Mouse (Mus musculus): Measurements from ENCODE around the gene Phactr4. TPM values are rescaled to one million over a fixed set of nuclear protein-coding genes. Genes with fewer than 3 reads are reported as not detected.

Phactr4 gene
- polyA plus RNA-seq, 1 experiment from 2014 or later: 20.2 TPM

DNA sequence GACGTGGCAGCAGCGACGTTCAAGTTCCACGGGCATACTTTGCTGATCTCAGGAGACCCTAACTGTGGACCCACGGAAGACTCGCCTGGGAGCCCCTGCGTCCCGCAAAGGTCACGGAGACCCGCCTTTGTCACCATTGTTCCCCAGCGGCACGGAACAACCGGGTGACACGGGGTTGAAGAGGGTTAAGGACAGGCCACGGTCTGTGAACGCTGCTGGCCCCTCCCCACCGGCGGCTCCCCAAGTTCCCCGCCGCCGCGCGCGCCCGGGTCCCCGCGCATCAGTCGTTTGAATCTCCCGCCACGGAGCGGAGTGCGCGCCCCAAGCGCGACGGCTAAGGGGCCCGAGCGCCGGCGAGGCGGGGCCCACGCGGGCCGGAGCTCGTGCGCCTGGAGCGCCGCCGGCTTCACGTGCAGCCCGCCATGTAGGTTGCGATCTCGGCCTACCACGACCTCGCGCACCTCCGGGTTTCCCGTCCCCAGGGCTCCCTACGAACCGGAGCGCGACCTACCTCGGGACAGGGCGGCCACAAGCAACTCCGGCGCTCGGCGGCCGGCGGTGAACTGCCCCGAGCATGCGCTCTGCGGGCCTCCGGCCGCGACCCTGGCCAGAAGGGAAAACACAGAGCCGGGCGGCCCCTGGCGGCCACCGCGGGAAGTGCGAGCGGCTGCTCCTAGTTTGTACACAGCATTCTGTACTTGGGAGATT lies 77.0 kb downstream of the Phactr4 start:
- H3K4me3 ChIP-seq (ENCODE audit: control insufficient read depth in 1 of 2, insufficient read depth in 1 of 2, low read depth in 1 of 2, low read length in 2 of 2): peak overlapping the region; percentile 74 to 90
- WGBS: under 1% methylated on average over 77 of the region's 83 CpGs
- peak; percentile 84 for ATAC-seq (ENCODE audit: insufficient number of reproducible peaks, insufficient read depth, low FRiP score, low read depth)
- peak overlapping the region; percentile 64; a peak in 3 of 4 replicates for H3K27ac ChIP-seq (replicated peaks in 1 of 2; ENCODE audit: control insufficient read depth in 1 of 2, insufficient read depth in 1 of 2, low read depth in 2 of 2, low read length in 2 of 2)
- H3K4me2 ChIP-seq (ENCODE audit: low read length): peak overlapping the region; percentile 92
- peaks cover 2% of the 10 kb centered on the region; the same call in 1 of the 2 replicates for H3K36me3 ChIP-seq (ENCODE audit: control insufficient read depth, insufficient read depth, low read length)
- H3K9me3 ChIP-seq (ENCODE audit: control insufficient read depth, low read length): no peaks in the 10 kb centered on the region
- H3K9ac ChIP-seq (ENCODE audit: low read length): peak overlapping the region; percentile 86
- H3K27me3 ChIP-seq (ENCODE audit: control insufficient read depth, insufficient read depth, low read length): no peaks in the 10 kb centered on the region
- H3K4me1 ChIP-seq (ENCODE audit: control insufficient read depth in 2 of 2, insufficient read depth in 2 of 2, low read length in 2 of 2): peaks cover 7 to 19% of the 10 kb centered on the region in 2 experiments

DNA sequence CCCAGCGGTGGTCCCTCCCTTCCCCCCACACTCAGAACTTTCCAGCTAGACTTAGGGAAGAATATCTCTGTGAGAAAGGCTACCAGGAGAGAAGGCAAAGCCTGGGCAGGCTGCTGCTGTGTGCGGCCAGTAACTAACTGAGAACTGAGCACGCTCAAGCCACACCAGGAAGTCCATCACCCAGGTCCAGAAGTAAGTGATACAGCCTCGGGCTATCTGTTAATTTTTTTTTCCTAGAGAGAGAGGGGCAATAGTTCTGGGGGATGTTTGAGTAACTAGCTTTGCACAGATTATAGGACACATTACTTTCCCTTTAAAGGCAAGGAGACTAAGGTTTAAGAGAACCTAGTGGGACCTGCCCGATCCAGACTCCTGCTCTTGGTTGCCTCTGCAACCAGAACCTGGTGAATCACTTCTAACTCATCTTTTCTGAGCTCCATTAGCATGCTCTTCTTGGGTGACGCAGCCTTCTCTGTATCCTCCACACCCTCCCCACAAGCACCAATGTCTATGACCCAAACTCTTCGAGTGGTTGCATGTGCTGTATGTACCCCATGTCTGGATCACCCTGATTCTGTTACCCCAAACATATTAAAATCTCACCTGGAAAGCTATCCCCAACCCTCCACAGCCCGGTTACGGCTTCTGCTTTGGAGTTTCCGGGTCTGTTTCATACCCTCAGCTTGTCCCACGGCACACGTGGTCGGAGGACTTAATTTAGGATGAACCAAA lies 77.7 kb downstream of the Phactr4 start:
- H3K9me3 ChIP-seq (ENCODE audit: control insufficient read depth, low read length): no peaks in the 10 kb centered on the region
- H3K4me2 ChIP-seq (ENCODE audit: low read length): peak overlapping the region; percentile 92
- H3K4me3 ChIP-seq (ENCODE audit: control insufficient read depth in 1 of 2, insufficient read depth in 1 of 2, low read depth in 1 of 2, low read length in 2 of 2): peak overlapping the region; percentile 74 to 90
- peaks cover 6% of the 10 kb centered on the region for H3K36me3 ChIP-seq (ENCODE audit: control insufficient read depth, insufficient read depth, low read length)
- H3K27me3 ChIP-seq (ENCODE audit: control insufficient read depth, insufficient read depth, low read length): no peaks in the 10 kb centered on the region
- ATAC-seq (ENCODE audit: insufficient number of reproducible peaks, insufficient read depth, low FRiP score, low read depth): no peak
- 7% methylated on average over 13 of the region's 13 CpGs for WGBS
- H3K27ac ChIP-seq (replicated peaks in 1 of 2; ENCODE audit: control insufficient read depth in 1 of 2, insufficient read depth in 1 of 2, low read depth in 2 of 2, low read length in 2 of 2): no peak overlapping the region
- H3K9ac ChIP-seq (ENCODE audit: low read length): peak overlapping the region; percentile 86
- peaks cover 7 to 19% of the 10 kb centered on the region in 2 experiments for H3K4me1 ChIP-seq (ENCODE audit: control insufficient read depth in 2 of 2, insufficient read depth in 2 of 2, low read length in 2 of 2)

DNA sequence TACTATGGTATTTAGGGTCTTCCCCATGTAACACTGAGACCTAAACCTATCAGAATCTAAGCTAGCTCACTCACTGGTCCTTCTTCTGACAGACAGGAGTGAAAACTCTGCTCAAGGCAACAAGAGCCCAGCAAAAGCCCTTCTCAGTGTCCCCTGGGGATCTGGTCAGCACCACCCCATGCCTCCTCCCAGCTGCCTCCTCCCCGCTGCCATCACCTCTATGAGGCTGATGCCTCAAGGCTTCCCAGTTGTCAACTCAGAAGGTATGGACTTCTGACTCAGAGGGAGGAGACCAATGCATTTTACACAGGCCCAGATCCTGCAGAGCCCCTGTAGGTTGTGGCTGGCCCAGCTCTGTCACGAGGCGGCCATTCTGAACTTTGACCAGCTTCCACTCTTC lies 80.8 kb downstream of the Phactr4 start:
- no peaks in the 10 kb centered on the region for H3K9me3 ChIP-seq (ENCODE audit: control insufficient read depth, low read length)
- no peaks in the 10 kb centered on the region for H3K27me3 ChIP-seq (ENCODE audit: control insufficient read depth, insufficient read depth, low read length)
- no peak overlapping the region for H3K27ac ChIP-seq (replicated peaks in 1 of 2; ENCODE audit: control insufficient read depth in 1 of 2, insufficient read depth in 1 of 2, low read depth in 2 of 2, low read length in 2 of 2)
- peaks cover 7 to 19% of the 10 kb centered on the region in 2 experiments for H3K4me1 ChIP-seq (ENCODE audit: control insufficient read depth in 2 of 2, insufficient read depth in 2 of 2, low read length in 2 of 2)
- H3K36me3 ChIP-seq (ENCODE audit: control insufficient read depth, insufficient read depth, low read length): peaks cover 36% of the 10 kb centered on the region
- H3K4me3 ChIP-seq (ENCODE audit: control insufficient read depth in 1 of 2, insufficient read depth in 1 of 2, low read depth in 1 of 2, low read length in 2 of 2): no peak overlapping the region
- H3K9ac ChIP-seq (ENCODE audit: low read length): no peak overlapping the region
- ATAC-seq (ENCODE audit: insufficient number of reproducible peaks, insufficient read depth, low FRiP score, low read depth): no peak
- no peak overlapping the region for H3K4me2 ChIP-seq (ENCODE audit: low read length)
- WGBS: 86% methylated on average over 3 of the region's 3 CpGs

DNA sequence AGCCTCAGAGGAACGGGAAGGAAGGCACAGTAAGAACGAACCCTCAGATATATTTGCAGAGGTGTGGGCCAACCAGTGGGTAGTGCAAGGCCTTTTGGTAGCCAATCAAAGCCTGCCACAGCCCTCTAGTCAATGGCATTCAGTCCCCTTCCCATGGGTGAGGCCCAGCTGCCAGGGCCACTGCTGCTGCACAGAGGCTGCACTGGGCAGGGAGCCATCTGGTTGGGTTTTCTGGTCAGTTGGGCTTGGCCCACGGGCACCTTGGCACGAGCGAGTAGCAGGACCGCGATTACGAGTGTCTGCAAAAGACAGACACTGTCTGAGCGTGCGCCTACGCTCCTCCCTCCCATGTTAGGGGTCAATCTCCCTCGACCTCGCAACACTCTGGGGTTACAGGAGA lies 83.3 kb downstream of the Phactr4 start:
- Histone ChIP-seq H3K27ac (replicated peaks in 1 of 2; ENCODE audit: control insufficient read depth in 1 of 2, insufficient read depth in 1 of 2, low read depth in 2 of 2, low read length in 2 of 2) (no peak overlapping the region), H3K27me3 (ENCODE audit: control insufficient read depth, insufficient read depth, low read length) (no peaks in the 10 kb centered on the region), H3K4me1 (ENCODE audit: control insufficient read depth in 2 of 2, insufficient read depth in 2 of 2, low read length in 2 of 2) (peaks cover 2 to 9% of the 10 kb centered on the region in 2 experiments), H3K4me3 (ENCODE audit: control insufficient read depth in 1 of 2, insufficient read depth in 1 of 2, low read depth in 1 of 2, low read length in 2 of 2) (no peak overlapping the region), H3K4me2 (ENCODE audit: low read length) (no peak overlapping the region), H3K9me3 (ENCODE audit: control insufficient read depth, low read length) (no peaks in the 10 kb centered on the region), H3K9ac (ENCODE audit: low read length) (no peak overlapping the region), H3K36me3 (ENCODE audit: control insufficient read depth, insufficient read depth, low read length) (peaks cover 61% of the 10 kb centered on the region)
- whole genome bisulfite sequencing: 90% methylated on average over 13 of the region's 13 CpGs
- no peak for ATAC-seq (ENCODE audit: insufficient number of reproducible peaks, insufficient read depth, low FRiP score, low read depth)

DNA sequence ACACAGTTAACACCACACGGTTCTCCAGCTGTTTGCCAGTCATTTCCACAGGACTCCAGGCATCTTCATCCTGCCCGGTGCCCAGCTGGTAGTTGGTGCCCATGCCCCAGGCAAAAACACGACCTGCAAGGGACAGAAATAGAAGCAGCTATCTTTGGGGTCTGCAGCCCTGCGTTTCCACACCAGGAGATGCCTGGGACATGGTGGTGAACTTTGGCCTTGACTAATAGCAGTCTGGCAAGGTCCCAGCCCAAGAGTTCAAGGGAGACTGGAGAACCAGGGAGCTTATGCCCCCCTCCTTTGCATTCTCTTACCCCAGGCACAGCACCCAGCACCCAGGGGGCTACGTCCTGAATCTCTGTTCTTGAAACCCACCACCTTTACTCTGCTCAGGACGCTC lies 89.4 kb downstream of the Phactr4 start:
- no peak overlapping the region for H3K27ac ChIP-seq (replicated peaks in 1 of 2; ENCODE audit: control insufficient read depth in 1 of 2, insufficient read depth in 1 of 2, low read depth in 2 of 2, low read length in 2 of 2)
- WGBS: 73% methylated on average over 6 of the region's 6 CpGs
- H3K4me3 ChIP-seq (ENCODE audit: control insufficient read depth in 1 of 2, insufficient read depth in 1 of 2, low read depth in 1 of 2, low read length in 2 of 2): no peak overlapping the region
- no peaks in the 10 kb centered on the region for H3K27me3 ChIP-seq (ENCODE audit: control insufficient read depth, insufficient read depth, low read length)
- no peak for ATAC-seq (ENCODE audit: insufficient number of reproducible peaks, insufficient read depth, low FRiP score, low read depth)
- H3K36me3 ChIP-seq (ENCODE audit: control insufficient read depth, insufficient read depth, low read length): peaks cover 58% of the 10 kb centered on the region
- peaks cover 4 to 10% of the 10 kb centered on the region in 2 experiments for H3K4me1 ChIP-seq (ENCODE audit: control insufficient read depth in 2 of 2, insufficient read depth in 2 of 2, low read length in 2 of 2)
- no peaks in the 10 kb centered on the region for H3K9me3 ChIP-seq (ENCODE audit: control insufficient read depth, low read length)
- no peak overlapping the region for H3K9ac ChIP-seq (ENCODE audit: low read length)
- no peak overlapping the region for H3K4me2 ChIP-seq (ENCODE audit: low read length)

DNA sequence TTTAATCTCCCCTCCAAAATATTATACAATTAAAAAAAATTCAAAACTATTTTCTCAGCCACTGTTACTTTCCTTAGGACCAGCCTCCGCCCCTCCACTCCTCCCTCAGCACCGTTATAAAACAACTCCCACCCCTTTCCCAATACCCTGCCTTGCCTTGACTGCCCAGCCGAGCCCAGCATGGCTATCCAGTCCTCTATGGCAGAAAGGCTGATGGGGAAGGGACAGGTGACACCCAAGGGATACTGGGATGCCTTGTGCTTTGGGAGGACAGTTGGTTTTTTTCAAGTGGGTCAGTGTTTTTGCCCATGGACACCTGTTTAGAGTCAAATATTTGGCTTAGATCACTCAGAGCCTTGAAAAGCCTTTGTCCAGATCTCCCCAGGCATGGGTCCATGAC lies 90.3 kb downstream of the Phactr4 start:
- Histone ChIP-seq H3K4me3 (ENCODE audit: control insufficient read depth in 1 of 2, insufficient read depth in 1 of 2, low read depth in 1 of 2, low read length in 2 of 2) (no peak overlapping the region), H3K4me2 (ENCODE audit: low read length) (no peak overlapping the region), H3K27me3 (ENCODE audit: control insufficient read depth, insufficient read depth, low read length) (no peaks in the 10 kb centered on the region), H3K36me3 (ENCODE audit: control insufficient read depth, insufficient read depth, low read length) (peaks cover 49% of the 10 kb centered on the region), H3K9me3 (ENCODE audit: control insufficient read depth, low read length) (no peaks in the 10 kb centered on the region), H3K9ac (ENCODE audit: low read length) (no peak overlapping the region), H3K4me1 (ENCODE audit: control insufficient read depth in 2 of 2, insufficient read depth in 2 of 2, low read length in 2 of 2) (peaks cover 4 to 10% of the 10 kb centered on the region in 2 experiments), H3K27ac (replicated peaks in 1 of 2; ENCODE audit: control insufficient read depth in 1 of 2, insufficient read depth in 1 of 2, low read depth in 2 of 2, low read length in 2 of 2) (no peak overlapping the region)
- ATAC-seq (ENCODE audit: insufficient number of reproducible peaks, insufficient read depth, low FRiP score, low read depth): no peak
- WGBS: 75% methylated on average over 3 of the region's 3 CpGs

DNA sequence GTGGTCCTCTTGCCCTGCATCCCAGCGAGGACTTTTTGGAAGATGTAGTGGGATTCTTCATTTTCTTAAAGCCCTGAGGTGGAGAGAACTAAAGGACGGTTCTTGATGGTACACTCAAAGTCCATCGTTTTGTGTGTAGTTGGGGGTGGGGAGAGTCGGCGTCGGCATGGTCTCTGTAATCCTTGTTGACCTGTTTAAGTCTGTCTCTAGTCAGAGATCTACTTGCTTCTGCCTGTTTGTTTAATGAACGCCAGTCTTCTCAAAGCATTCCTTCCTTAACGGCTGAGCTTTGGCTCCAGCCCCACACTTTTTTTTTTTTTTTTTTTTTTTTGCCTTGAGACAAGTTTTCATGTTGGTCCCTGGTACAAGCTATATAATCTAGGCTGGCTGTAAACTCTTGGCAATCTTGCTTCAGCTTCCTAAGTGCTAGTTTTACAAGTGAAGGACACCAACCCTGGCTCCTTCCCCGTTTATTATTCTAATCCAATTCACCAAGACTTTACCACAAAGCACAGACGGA lies 92.4 kb downstream of the Phactr4 start:
- WGBS: 10% methylated on average over 10 of the region's 10 CpGs
- H3K9me3 ChIP-seq (ENCODE audit: control insufficient read depth, low read length): no peaks in the 10 kb centered on the region
- no peaks in the 10 kb centered on the region for H3K27me3 ChIP-seq (ENCODE audit: control insufficient read depth, insufficient read depth, low read length)
- ATAC-seq (ENCODE audit: insufficient number of reproducible peaks, insufficient read depth, low FRiP score, low read depth): 0 out of 2 replicates have a peak, but pooled peaks have one; percentile 1
- peaks cover 4 to 10% of the 10 kb centered on the region in 2 experiments for H3K4me1 ChIP-seq (ENCODE audit: control insufficient read depth in 2 of 2, insufficient read depth in 2 of 2, low read length in 2 of 2)
- H3K4me2 ChIP-seq (ENCODE audit: low read length): peak overlapping the region; percentile 88
- H3K27ac ChIP-seq (replicated peaks in 1 of 2; ENCODE audit: control insufficient read depth in 1 of 2, insufficient read depth in 1 of 2, low read depth in 2 of 2, low read length in 2 of 2): peak overlapping the region; percentile 42 to 79; a peak in 3 of 4 replicates
- peaks cover 42% of the 10 kb centered on the region for H3K36me3 ChIP-seq (ENCODE audit: control insufficient read depth, insufficient read depth, low read length)
- peak overlapping the region; percentile 61 to 85 for H3K4me3 ChIP-seq (ENCODE audit: control insufficient read depth in 1 of 2, insufficient read depth in 1 of 2, low read depth in 1 of 2, low read length in 2 of 2)
- peak overlapping the region; percentile 80 for H3K9ac ChIP-seq (ENCODE audit: low read length)

Measured in heart, embryonic 14.5 days (tissue).